Mouse (Mus musculus): Measurements from ENCODE around the gene Srf.

GRCm38 (mm10) chr17:46550904-46551303 is 5.1 kb downstream of the Srf start:
- TF ChIP-seq CTCF (IDR thresholded peaks at IDR 0.05; ENCODE audit: low read depth): no peak
- no peak for TF ChIP-seq EP300 (optimal IDR thresholded peaks at IDR 0.05)

Measured in stomach, postnatal 0 days (tissue).